10 mouse cellular contexts compared by ENCODE assay signal in genomic region chr9:68357231-68357630, GRCm38 (mm10).
DNase-seq lines count a peak whose midpoint lies in the region; TF ChIP-seq lines count a peak whose summit lies in the region.
"Had no signal": no experiment of that assay in that cellular context is flagged by ENCODE, and none has a peak within 500 bp of the region (broad histone marks: within the 10 kb centered on the region; RNA-seq: fewer than 3 reads in every experiment).

No protein-coding gene starts in this region.

- intact Hi-C loops in gastrocnemius, adult 2 months (cut with DNase I), result loop anchor here (5.0 kb wide), 2 partner anchors 55 to 105 kb away; no protein-coding TSS in a partner anchor

- DNase-seq in adrenal gland, postnatal 10 days, result peak; percentile 51
- no peak for DNase-seq in adrenal gland, postnatal 4 days (ENCODE audit: low spot score in 2 of 2)
- peak; percentile 1 for DNase-seq in lung, postnatal 36 days
- DNase-seq in lung, adult 2 months, result no peak
- DNase-seq in gastrocnemius, adult 2 months, result peak; percentile 87
- DNase-seq in heart, postnatal 4 days, result peak; percentile 72
- no peak for DNase-seq in ovary, postnatal 14 days (ENCODE audit: low spot score)
- DNase-seq in kidney, adult 9 months, result no peak
- DNase-seq: kidney, postnatal 25 days had no signal

- TF ChIP-seq POLR2A in lung, adult 2 months (IDR thresholded peaks at IDR 0.05; ENCODE audit: borderline replicate concordance, extremely low read depth, low read depth, low read length), result no peak

- no peaks in the 10 kb centered on the region for H3K4me1 ChIP-seq in lung, adult 2 months (ENCODE audit: control insufficient read depth, insufficient read depth, low read length)
- H3K4me1 ChIP-seq: midbrain, embryonic 12.5 days had no signal

- H3K4me3 ChIP-seq in lung, adult 2 months (replicated peaks; ENCODE audit: extremely low read depth, low read depth, low read length), result no peak overlapping the region
- H3K4me3 ChIP-seq in gastrocnemius, adult 2 months, result no peak overlapping the region
- H3K4me3 ChIP-seq: midbrain, embryonic 12.5 days had no signal

- TF ChIP-seq CTCF in lung, adult 2 months (IDR thresholded peaks at IDR 0.05; ENCODE audit: insufficient read depth, low read length), result no peak
- no peak for TF ChIP-seq CTCF in gastrocnemius, adult 2 months (IDR thresholded peaks at IDR 0.05)

- peak overlapping the region; percentile 41 for H3K27ac ChIP-seq in gastrocnemius, adult 2 months
- H3K27ac ChIP-seq: midbrain, embryonic 12.5 days had no signal

- 57% methylated on average over 5 of the region's 5 CpGs for WGBS in lung, adult 2 months

Comparison
In these comparisons a context has a peak if more than half of its experiments do, and no peak if none do; other contexts are left out.
1. DNase-seq: peak in adrenal gland, postnatal 10 days (single experiment), lung, postnatal 36 days (single experiment), gastrocnemius, adult 2 months (single experiment) and heart, postnatal 4 days (single experiment); none in adrenal gland, postnatal 4 days (0 of 2), lung, adult 2 months (single experiment), ovary, postnatal 14 days (single experiment) and kidney, adult 9 months (single experiment).